Mouse (Mus musculus) spleen, postnatal 4 days (tissue): ENCODE measurements around the gene Gdap1l1.

ENCODE experiments used
- DNase-seq, 2 experiments: peaks; one replicate each; pipeline ENCODE4 v3.0.0; 2022; ENCODE audit warnings: low spot score in 2 of 2

The Gdap1l1 gene

DNA sequence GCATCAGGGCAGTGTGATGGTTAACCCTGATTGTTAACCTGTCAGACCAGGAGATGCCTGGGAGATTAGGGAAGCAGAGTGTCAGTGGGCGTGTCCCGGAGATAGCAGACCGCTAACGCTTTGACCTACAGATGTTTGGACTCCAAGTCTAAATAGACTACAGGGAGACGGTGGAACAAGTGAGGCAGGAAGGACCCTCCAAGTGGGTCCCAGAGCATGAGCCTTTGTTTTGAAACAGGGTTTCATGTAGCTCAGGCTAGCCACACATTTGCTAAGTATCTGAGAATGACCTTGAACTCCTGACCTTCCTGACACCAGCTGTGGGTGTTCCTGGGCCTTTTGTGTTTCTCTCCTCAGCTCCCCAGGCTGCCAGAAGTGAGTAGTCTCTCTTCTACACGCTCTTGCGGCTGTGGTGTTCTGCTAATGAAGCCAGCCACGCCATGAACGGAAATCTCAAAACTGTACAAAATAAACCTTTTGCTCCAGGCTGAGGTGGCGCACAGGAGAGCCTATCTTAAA lies 25.0 kb downstream of the Gdap1l1 start:
- no peak for DNase-seq

- no peak for DNase-seq
Measured at GRCm38 (mm10) chr2:163463998-163464397, 25.7 kb downstream of the Gdap1l1 start.

DNA sequence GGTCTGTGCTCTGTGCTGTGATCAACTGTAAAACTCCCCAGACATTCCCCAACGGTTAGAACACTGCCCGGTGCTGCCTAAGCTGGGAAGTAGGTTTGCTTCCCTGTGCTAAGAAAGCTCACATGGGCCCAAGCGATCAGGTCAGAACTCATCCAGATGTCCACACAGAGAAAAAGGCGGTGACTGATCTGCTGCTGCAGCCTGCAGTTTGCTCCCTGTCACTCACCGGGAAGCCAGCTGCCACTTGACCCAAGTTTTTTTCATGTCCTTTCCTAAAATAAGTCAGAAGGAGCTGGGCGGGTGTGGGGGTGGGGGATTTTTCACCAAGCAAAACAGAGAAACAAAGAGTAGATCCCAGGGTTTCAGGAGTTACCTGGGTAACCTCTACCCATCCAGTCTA lies 26.3 kb downstream of the Gdap1l1 start:
- DNase-seq = no peak

DNA sequence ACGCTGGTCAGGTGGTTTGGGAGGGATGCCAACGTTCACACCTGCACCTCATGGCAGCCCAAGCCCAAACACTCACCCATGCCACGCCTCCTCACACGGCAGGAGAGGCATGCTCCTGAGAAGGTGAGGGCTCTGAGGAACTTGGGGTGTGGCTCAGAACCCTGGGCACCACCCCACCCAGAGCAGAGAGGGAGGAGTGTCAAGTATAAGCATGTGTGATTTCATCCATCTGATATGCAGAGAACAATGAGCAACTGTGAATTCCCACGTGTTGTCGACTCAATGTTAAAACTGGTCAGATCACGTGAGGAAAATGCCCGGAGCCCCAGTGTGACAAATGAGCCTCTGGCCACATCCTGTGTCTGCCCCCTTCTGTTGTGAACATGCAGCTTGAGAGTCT lies 28.5 kb downstream of the Gdap1l1 start:
- DNase-seq = no peak

DNA sequence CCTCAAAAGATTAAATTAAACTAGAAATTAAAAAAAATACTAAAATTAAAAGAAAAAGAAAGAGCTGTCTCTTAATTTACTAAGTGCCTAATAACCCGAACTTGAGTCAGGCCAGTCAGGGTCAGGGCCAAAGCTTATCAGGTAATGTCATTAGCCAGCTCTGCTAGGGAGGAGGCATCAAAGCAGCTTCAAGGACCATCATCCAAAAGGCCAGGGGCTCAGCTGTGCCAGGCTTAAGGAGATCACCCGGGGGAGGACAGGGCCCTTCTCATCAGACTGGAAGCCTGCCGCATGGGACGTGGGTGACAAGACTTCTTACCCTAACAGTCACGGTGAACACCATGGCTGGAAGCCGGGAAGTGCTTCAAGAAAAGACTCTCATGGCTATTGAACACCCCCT lies 29.3 kb downstream of the Gdap1l1 start:
- no peak for DNase-seq

DNA sequence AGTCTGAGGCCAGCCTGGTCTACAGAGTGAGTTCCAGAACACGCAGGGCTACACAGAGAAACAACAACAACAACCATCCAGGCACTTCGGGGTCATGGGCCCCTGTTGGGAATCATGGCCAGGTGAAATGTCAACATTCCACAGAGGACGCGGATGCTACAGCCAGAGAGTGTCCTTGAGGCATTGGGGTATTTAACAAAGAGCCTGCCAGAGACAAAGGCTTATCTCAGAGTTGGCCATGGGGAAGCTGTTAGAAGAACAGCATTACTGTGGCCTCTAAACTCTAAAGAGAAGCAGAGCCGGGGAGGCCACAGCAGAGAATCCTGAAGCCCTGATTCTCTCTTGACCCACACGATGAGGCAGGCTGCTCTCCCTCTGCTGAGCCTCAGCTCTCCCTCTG lies 30.6 kb downstream of the Gdap1l1 start:
- DNase-seq = no peak

DNA sequence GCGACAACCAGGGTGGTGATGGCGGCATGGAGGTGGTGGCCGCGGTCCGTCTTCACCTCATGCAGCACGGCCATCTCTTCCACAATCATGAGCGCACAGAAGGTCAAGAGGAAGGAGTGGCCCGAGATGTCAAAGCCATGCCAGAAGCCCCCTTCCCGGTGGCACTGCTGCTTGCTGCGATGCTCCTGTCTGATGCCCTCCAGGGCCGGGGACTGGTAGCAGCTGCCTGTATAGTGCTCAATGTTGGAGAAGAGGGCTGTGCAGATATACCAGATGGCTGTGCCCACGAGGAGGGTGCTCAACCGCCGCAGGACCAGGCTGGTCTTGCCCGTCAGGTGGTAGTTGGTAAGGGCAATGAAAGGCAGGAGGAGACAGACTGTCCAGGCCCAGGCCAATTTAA lies 31.4 kb downstream of the Gdap1l1 start:
- DNase-seq = no peak

GRCm38 (mm10) chr2:163471136-163471535 lies 32.9 kb downstream of the Gdap1l1 start:
- no peak for DNase-seq

- DNase-seq = no peak
Measured at GRCm38 (mm10) chr2:163471710-163472465, 33.6 kb downstream of the Gdap1l1 start.

DNA sequence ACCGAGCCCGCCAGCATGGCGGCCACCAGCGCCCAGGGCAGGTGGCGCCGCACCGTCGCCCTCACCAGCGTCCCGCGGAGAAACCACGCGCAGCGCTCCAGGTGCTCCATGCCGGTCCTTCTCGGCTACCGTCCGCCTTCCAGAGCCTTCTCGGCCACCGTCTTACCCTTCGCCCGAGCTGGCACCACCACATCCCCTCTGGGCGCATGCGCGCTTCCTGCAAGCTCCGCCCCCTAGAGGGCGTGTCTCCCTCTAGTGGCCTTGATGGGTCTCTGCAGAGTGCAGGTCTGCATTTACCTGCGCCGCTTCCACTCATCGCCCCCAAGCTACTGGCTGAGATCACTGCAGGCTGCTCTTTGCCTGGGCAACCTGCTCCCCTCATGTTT lies 34.2 kb downstream of the Gdap1l1 start, which contains the start of gene Fitm2:
Gene Fitm2, minus strand, starts transcription at position 164 of the 386 bp plus-strand sequence.
- peak; percentile 93 to 97 for DNase-seq

- no peak for DNase-seq
Measured at GRCm38 (mm10) chr2:163480191-163480825, 42.0 kb downstream of the Gdap1l1 start.

- no peak for DNase-seq
Measured at GRCm38 (mm10) chr2:163481539-163482029, 43.3 kb downstream of the Gdap1l1 start.

- DNase-seq = no peak
Measured at GRCm38 (mm10) chr2:163487360-163487759, 49.1 kb downstream of the Gdap1l1 start.

DNA sequence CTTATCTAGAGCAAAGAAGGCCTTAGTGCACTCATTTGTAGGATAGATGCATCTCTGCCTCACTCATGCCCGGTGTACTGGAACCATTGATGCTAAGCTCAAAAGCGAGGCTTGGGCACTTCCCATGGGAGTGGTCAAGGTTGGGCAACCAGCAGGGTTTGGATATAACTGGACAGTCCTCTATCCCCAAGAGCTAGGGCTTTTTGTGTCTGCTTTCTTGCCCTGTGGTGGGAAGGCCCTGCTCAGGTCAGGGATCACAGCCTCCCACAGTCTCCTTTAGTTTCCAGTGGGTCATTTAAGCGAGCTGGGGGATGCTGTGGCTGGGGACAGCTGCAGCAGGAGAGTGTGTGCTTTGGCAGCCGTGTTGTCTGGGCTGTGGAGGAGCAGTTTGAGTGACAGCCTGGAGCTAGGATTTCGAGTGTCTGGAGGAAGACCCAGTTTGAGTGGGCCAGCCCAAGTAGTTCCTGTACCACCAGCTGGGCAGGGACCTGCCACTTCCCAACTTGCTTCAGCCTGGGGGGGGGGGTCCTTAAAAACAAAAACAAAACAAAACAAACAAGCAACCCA lies 51.5 kb downstream of the Gdap1l1 start:
- no peak for DNase-seq

DNA sequence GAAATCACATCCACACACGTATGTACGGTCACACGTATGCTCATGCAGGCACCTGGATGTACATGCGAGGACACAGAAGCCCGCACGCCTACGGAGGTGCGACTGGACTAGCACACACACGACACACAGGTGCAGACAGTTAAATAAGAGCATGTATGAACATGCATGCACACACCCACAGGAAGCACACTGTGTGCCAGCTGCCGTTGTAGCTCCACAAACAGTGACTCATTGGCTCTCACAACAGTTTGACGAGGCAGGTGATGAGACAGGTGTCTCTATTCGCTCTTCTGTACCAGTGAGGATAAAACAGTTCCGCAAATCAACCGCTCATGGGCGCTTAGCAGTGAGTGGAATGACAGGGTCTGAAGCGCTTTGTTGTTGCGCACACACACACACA lies 52.4 kb downstream of the Gdap1l1 start:
- DNase-seq = no peak

DNA sequence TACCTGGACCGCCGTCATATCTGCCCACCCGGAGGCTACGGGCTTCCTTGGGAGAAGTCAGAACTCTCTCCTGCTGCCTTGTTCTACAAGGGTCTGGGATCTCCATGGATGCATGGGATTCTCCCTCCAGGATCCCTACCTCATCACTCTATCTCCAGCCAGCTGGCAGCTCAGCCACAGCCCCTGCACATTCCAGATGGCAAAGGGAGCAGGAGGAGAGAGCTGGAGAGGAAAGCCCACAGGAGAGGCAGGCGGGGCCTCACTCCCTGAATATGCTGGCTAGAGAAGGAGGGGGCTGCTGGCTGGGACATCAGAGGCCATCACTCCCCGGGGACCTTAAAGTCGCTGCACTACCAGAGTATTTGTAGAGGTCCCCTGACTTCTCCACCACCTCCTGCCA lies 53.1 kb downstream of the Gdap1l1 start:
- no peak for DNase-seq

- DNase-seq = no peak
Measured at GRCm38 (mm10) chr2:163492018-163492417, 53.7 kb downstream of the Gdap1l1 start, which contains the start of gene R3hdml. R3hdml (plus strand) TSS chr2:163492318.

- DNase-seq = no peak
Measured at GRCm38 (mm10) chr2:163493031-163493430, 54.8 kb downstream of the Gdap1l1 start.

- no peak for DNase-seq
Measured at GRCm38 (mm10) chr2:163493976-163494375, 55.7 kb downstream of the Gdap1l1 start.

GRCm38 (mm10) chr2:163494456-163494855 lies 56.2 kb downstream of the Gdap1l1 start:
- no peak for DNase-seq

DNA sequence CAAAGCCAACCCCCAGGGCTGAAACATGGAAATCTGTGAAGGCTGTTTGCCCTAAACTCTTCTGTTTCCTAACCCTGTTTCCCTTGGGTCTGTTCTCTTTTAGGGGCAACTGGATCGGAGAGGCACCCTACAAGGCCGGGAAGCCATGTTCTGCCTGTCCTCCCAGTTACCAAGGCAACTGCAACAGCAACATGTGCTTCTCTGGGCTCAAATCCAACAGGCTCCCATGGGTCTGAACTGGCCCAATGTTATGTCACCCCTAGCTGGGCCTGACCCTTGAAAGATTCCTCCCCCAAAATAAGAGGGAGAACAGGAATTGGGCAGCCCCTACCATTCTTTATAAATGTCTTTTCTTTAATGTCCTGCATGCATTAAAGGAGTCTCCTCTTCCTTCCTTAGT lies 63.9 kb downstream of the Gdap1l1 start:
- no peak for DNase-seq

DNA sequence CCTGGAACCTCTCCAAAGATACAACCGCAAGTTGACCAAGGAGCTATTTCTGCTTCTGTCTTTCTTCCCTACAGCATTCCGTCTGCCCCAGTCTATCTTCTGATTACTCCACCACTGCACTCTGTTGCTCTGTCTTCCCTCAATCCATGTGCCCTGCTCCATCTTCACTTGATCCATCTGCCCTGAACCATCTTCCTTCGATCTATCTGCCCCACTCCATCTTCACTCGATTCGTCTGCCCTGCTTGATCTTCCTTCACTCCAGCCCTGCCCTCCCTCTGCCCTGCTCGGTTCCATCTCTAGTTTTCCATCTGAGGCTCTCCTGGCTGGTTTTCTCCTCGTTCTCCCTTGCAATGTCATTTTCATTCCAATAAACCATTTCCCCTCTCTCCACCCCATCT lies 64.9 kb downstream of the Gdap1l1 start:
- DNase-seq = no peak
